Mouse (Mus musculus) hindbrain, embryonic 15.5 days (tissue): ENCODE data around the gene Upk2. TPM values are rescaled to one million over a fixed set of nuclear protein-coding genes. Genes with fewer than 3 reads are reported as not detected.
"Not testable (repeated sequence)": the region's sequence is repeated elsewhere in the genome, so short reads cannot be mapped to it uniquely, and the experiment has no call there.

Source experiments
- ATAC-seq: fragments of 200-750 bp; cut with Nextera tagmentation; 2 replicates; pipeline ENCODE4 v1.8.0; 2017; ENCODE audit warnings: low read depth, moderate number of reproducible peaks, moderate TSS enrichment; ENCODE audit not compliant: low FRiP score
- H3K27ac ChIP-seq: fragments of 300-500 bp; sonication (generic); replicated peaks from 2 replicates; pipeline ENCODE4 v1.5.1; 2015; ENCODE audit warnings: mild to moderate bottlenecking, inconsistent platforms
- H3K27me3 ChIP-seq: fragments of 300-500 bp; sonication (generic); 2 replicates; pipeline ENCODE4 v1.6.1; 2015; ENCODE audit warnings: control low read depth, inconsistent platforms
- H3K36me3 ChIP-seq: fragments of 300-500 bp; sonication (generic); 2 replicates; pipeline ENCODE4 v1.6.1; 2015; ENCODE audit warnings: control low read depth, inconsistent platforms
- H3K4me1 ChIP-seq: fragments of 300-500 bp; sonication (generic); replicated peaks from 2 replicates; pipeline ENCODE4 v1.6.1; 2015; ENCODE audit warnings: control low read depth, inconsistent platforms
- H3K4me2 ChIP-seq: fragments of 300-500 bp; sonication (generic); 2 replicates; pipeline ENCODE4 v1.6.1; 2015; ENCODE audit warnings: moderate library complexity, mild to moderate bottlenecking, inconsistent platforms
- H3K4me3 ChIP-seq: fragments of 300-500 bp; sonication (generic); 2 replicates; pipeline ENCODE4 v1.5.1; 2015; ENCODE audit warnings: mild to moderate bottlenecking, inconsistent platforms
- H3K9ac ChIP-seq: fragments of 300-500 bp; sonication (generic); 2 replicates; pipeline ENCODE4 v1.6.1; 2015; ENCODE audit warnings: inconsistent platforms
- H3K9me3 ChIP-seq: fragments of 300-500 bp; sonication (generic); 2 replicates; pipeline ENCODE4 v1.6.1; 2016; ENCODE audit warnings: control low read depth, inconsistent platforms
- WGBS: fragments of 180-500 bp; shearing (Covaris S2); methylation state at CpG from one replicate; pipeline ENCODE4 v1.1.7; 2015; 5-methylcytosine and 5-hydroxymethylcytosine counted together
- polyA plus RNA-seq: library from polyadenylated mRNA; unstranded; fragments of >200 nt; fragmentation: Nextera tagmentation; extraction: Ambion mirVana; gene quantifications from 2 replicates; pipeline ENCODE4 v1.2.1, GENCODE M21; 2015

The Upk2 gene
- polyA plus RNA-seq, 1 experiment from 2014 or later = not detected

DNA sequence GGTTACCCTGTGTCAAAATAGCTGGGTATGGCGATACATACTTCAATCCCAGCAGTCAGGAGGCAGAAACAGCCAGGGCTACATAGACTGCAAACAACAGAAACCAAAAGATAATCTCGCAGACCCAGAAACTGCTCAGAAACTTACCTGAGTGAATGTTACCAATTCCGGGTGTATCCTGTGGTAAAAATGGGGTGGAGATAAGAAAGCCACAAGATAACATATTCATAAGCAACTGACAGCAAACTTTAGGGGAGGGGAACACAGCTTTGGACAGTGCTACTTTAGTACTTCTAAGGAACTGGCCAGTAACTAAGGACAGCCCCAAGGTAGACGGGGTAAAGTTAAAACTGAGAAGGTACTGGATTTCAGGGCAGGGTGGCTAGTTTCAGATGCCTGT is 42.5 kb downstream of the Upk2 start:
- 89% methylated on average over 4 of the region's 4 CpGs for WGBS
- Histone ChIP-seq H3K4me2 (no peak overlapping the region), H3K27ac (no peak overlapping the region), H3K36me3 (peaks cover 60% of the 10 kb centered on the region), H3K9me3 (no peaks in the 10 kb centered on the region), H3K27me3 (no peaks in the 10 kb centered on the region), H3K9ac (no peak overlapping the region), H3K4me1 (peaks cover 25% of the 10 kb centered on the region), H3K4me3 (no peak overlapping the region)
- ATAC-seq = no peak

DNA sequence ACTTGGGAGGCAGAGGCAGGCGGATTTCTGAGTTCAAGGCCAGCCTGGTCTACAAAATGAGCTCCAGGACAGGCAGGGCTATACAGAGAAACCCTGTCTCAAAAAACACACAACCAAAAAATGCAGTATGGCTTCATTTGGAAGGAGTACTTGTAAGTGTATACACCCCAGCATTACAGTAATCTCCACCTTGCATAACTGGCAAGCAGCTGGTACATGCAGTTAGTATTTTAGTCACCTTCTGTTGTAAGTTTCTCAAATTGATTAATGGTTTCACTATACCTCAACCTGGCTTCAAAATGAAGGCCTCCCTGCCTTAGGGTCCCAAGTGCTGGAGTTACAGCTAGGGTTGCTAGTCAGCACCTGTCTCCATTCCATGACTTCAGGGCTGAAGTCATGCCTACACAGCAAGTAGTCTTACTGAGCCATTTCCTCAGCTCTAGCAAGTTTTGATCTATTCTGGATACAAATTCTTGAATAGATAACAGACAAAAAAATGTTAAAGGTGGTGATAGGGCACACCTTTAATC is 43.1 kb downstream of the Upk2 start:
- H3K4me2 ChIP-seq = no peak overlapping the region
- H3K4me1 ChIP-seq = peaks cover 20% of the 10 kb centered on the region
- no peak overlapping the region for H3K27ac ChIP-seq
- no peak overlapping the region for H3K9ac ChIP-seq
- peaks cover 60% of the 10 kb centered on the region for H3K36me3 ChIP-seq
- H3K4me3 ChIP-seq = no peak overlapping the region
- ATAC-seq = no peak
- H3K9me3 ChIP-seq = no peaks in the 10 kb centered on the region
- 83% methylated on average over 1 of the region's 1 CpGs for WGBS
- no peaks in the 10 kb centered on the region for H3K27me3 ChIP-seq

DNA sequence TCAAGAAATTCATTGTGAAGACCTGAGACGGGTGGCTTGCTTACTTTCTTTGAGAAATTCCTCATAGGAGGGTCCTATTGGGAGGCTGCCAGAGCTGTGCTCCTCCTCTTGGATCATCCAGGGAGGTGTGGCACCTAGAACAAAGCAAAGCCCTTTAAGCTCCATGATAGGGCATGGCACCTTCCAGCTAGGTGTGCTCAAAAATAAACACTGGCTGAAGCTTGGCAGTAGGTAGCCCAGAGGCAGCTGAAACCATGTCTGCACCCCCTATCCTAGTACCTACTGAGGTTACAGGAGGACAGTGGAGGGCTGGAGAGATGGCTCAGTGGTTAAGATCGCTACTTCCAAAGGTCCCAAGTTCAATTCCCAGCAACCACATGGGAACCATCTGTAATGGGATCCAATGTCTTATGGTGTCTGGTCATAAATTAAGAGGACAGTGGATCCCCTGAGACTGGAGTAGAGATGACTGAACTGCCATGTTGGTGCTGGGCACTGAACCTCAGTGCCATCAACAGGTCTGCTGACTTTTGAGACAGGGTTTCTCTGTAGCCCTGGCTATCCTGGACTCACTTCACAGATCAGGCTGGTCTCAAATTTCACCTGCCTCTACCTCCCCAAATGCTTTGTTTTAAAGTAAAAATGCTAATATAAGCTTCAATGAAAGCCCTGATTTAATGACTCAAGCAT is 44.0 kb downstream of the Upk2 start:
- WGBS = 81% methylated on average over 2 of the region's 2 CpGs
- H3K9me3 ChIP-seq = no peaks in the 10 kb centered on the region
- no peak overlapping the region for H3K4me2 ChIP-seq
- no peak overlapping the region for H3K9ac ChIP-seq
- no peak overlapping the region for H3K27ac ChIP-seq
- no peak overlapping the region for H3K4me3 ChIP-seq
- H3K36me3 ChIP-seq = peaks cover 60% of the 10 kb centered on the region
- H3K4me1 ChIP-seq = peaks cover 20% of the 10 kb centered on the region
- ATAC-seq = no peak
- H3K27me3 ChIP-seq = no peaks in the 10 kb centered on the region

DNA sequence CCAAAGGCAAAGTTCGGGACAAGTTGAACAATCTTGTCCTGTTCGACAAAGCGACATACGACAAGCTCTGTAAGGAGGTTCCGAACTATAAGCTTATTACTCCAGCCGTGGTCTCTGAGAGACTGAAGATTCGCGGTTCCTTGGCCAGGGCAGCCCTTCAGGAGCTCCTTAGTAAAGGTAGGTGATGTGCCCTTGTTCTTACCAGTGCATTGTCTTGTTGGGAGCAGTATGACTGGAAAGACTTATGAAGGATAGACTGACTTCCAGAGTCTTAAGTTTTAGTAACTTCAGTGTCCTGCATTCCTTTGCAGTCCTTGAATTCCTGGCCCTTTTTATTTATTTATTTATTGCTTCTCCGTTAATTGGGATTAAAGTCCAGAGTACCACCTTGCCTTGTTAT is 46.1 kb downstream of the Upk2 start:
- not testable (repeated sequence) for H3K9me3 ChIP-seq, ATAC-seq, H3K9ac ChIP-seq, H3K27me3 ChIP-seq, H3K27ac ChIP-seq
- Histone ChIP-seq H3K4me3 (peak overlapping the region; percentile 90), H3K4me1 (peaks cover 34% of the 10 kb centered on the region), H3K4me2 (peak overlapping the region; percentile 78), H3K36me3 (peaks cover 67% of the 10 kb centered on the region)
- whole genome bisulfite sequencing = 85% methylated on average over 9 of the region's 9 CpGs

DNA sequence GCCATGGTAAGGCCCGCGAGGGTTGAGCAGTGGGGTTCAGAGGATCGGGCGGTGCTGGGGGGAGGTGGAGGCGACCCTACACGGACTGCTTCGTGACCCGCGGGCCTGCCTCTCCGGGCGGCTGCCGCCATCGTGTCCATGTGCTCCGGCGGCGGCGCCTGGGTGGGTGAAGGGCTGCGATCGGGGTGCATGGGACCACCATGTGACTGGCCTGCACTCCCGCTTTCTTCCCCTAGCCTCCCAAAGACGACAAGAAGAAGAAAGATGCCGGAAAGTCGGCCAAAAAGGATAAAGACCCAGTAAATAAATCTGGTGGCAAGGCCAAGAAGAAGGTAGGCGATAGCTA is 47.1 kb downstream of the Upk2 start:
- WGBS = under 1% methylated on average over 24 of the region's 24 CpGs
- Histone ChIP-seq H3K9ac (peak overlapping the region; percentile 58), H3K9me3 (no peaks in the 10 kb centered on the region), H3K4me2 (peak overlapping the region; percentile 78), H3K4me3 (peak overlapping the region; percentile 90), H3K27me3 (no peaks in the 10 kb centered on the region), H3K27ac (peak overlapping the region; percentile 96), H3K36me3 (peaks cover 67% of the 10 kb centered on the region), H3K4me1 (peaks cover 34% of the 10 kb centered on the region)
- ATAC-seq = no peak

- peak; percentile 97 for ATAC-seq
- peaks cover 34% of the 10 kb centered on the region for H3K4me1 ChIP-seq
- H3K27ac ChIP-seq = peak within 1 kb of the TSS; percentile 96
- H3K4me3 ChIP-seq = peak within 1 kb of the TSS; percentile 90
- peak within 1 kb of the TSS; percentile 78 for H3K4me2 ChIP-seq
- peaks cover 67% of the 10 kb centered on the region for H3K36me3 ChIP-seq
- H3K27me3 ChIP-seq = no peaks in the 10 kb centered on the region
- under 1% methylated on average over 51 of the region's 51 CpGs for WGBS
- no peaks in the 10 kb centered on the region for H3K9me3 ChIP-seq
- H3K9ac ChIP-seq = peak within 1 kb of the TSS; percentile 58
These were observed 47.6 kb downstream of the Upk2 start, which contains the start of the genes Rps25 and Trappc4 for GRCm38 (mm10) chr9:44406906-44407751. Gene Rps25, plus strand, starts transcription at chr9:44407139. Gene Trappc4, minus strand, starts transcription at chr9:44407600.

DNA sequence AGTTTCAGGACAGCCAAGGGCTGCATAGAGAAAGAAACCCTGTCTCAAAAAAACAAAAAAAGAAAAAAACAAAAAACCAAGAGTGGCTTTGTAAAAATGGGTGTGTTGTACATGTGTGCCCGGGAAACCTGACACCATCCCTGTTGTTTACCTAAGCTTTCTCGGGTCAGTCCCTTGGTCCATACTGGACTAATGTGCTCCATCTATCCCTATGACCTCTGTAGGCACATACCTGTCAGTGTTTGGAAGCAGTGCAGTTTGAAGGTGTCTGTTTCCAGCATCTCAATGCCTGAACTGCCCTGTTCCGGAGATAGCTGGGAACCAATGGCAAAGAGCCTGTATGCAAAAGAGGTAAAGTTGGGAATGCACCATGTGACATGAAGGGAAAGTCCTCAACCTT is 49.8 kb downstream of the Upk2 start:
- Histone ChIP-seq H3K4me1 (peaks cover 38% of the 10 kb centered on the region), H3K27ac (no peak overlapping the region), H3K4me2 (0 out of 2 replicates have a peak overlapping the region, but pooled peaks have one; percentile 78), H3K4me3 (no peak overlapping the region), H3K9me3 (no peaks in the 10 kb centered on the region), H3K9ac (no peak overlapping the region), H3K36me3 (peaks cover 65% of the 10 kb centered on the region), H3K27me3 (no peaks in the 10 kb centered on the region)
- WGBS = 87% methylated on average over 3 of the region's 3 CpGs
- no peak for ATAC-seq

Other genes starting within 250 kb of the Upk2 start
- 20.3 and 22.5 TPM in 2 replicates for gene Cbl, start 220.9 kb downstream of the Upk2 start, polyA plus RNA-seq
- not detected in 2 replicates for gene Ccdc153, start 214.3 kb downstream of the Upk2 start, polyA plus RNA-seq
- 0.39 and 0.87 TPM in 2 replicates for gene Pdzd3, start 203.5 kb downstream of the Upk2 start, polyA plus RNA-seq
- gene Nlrx1, start 186.4 kb downstream of the Upk2 start, polyA plus RNA-seq = 4.1 and 5.9 TPM in 2 replicates
- gene Abcg4, start 166.4 kb downstream of the Upk2 start, polyA plus RNA-seq = 28.7 and 32.1 TPM in 2 replicates
- 25.7 and 28.8 TPM in 2 replicates for gene Hinfp, start 149.3 kb downstream of the Upk2 start, polyA plus RNA-seq
- 28.7 and 29.3 TPM in 2 replicates for gene C2cd2l, start 134.7 kb downstream of the Upk2 start, polyA plus RNA-seq
- 37.5 and 38.7 TPM in 2 replicates for gene Dpagt1, start 129.0 kb downstream of the Upk2 start, polyA plus RNA-seq
- 133 and 149 TPM in 2 replicates for gene H2afx, start 120.3 kb downstream of the Upk2 start, polyA plus RNA-seq
- 64.8 and 64.9 TPM in 2 replicates for gene Hmbs, start 110.7 kb downstream of the Upk2 start, polyA plus RNA-seq
- gene Vps11, start 93.3 kb downstream of the Upk2 start, polyA plus RNA-seq = 40.3 and 45.0 TPM in 2 replicates
- gene Hyou1, start 75.5 kb downstream of the Upk2 start, polyA plus RNA-seq = 27.4 and 27.6 TPM in 2 replicates
- gene Slc37a4, start 58.1 kb downstream of the Upk2 start, polyA plus RNA-seq = 50.2 and 56.3 TPM in 2 replicates
- gene Rps25, start 47.8 kb downstream of the Upk2 start, polyA plus RNA-seq = 1,001 and 1,147 TPM in 2 replicates
- gene Trappc4, start 47.4 kb downstream of the Upk2 start, polyA plus RNA-seq = 287 and 295 TPM in 2 replicates
- 32.0 and 34.9 TPM in 2 replicates for gene Ccdc84, start 36.4 kb downstream of the Upk2 start, polyA plus RNA-seq
- gene Foxr1, start 13.8 kb downstream of the Upk2 start, polyA plus RNA-seq = not detected in 2 replicates
- gene Bcl9l, start 27.8 kb upstream of the Upk2 start, polyA plus RNA-seq = 10.7 and 11.9 TPM in 2 replicates
- 0.09 TPM in 1 of 2 replicates, not detected in the other for gene Cxcr5, start 106.9 kb upstream of the Upk2 start, polyA plus RNA-seq
- 13.6 and 18.5 TPM in 2 replicates for gene Ddx6, start 149.9 kb upstream of the Upk2 start, polyA plus RNA-seq
- not detected in 2 replicates for gene Treh, start 218.3 kb upstream of the Upk2 start, polyA plus RNA-seq